Mouse (Mus musculus) cortical plate, adult 2 months (tissue): Measurements from ENCODE around the gene Ifitm3.

ENCODE experiments used
- CTCF ChIP-seq: fragments of 200-500 bp; IDR thresholded peaks from 2 replicates; pipeline ENCODE4 v1.5.1; 2011; ENCODE audit warnings: mild to moderate bottlenecking, control low read depth, low read length; ENCODE audit not compliant: insufficient read depth; ENCODE audit errors: extremely low read depth
- POLR2A ChIP-seq: fragments of 200-500 bp; IDR thresholded peaks from 2 replicates; pipeline ENCODE4 v1.6.1; 2011; ENCODE audit warnings: mild to moderate bottlenecking, low read length, control low read depth; ENCODE audit not compliant: insufficient read depth; ENCODE audit errors: extremely low read depth

- no peak for TF ChIP-seq CTCF
- TF ChIP-seq POLR2A = no peak
Observed at GRCm38 (mm10) chr7:140991117-140991689, 19.4 kb downstream of the Ifitm3 start.
